Mouse (Mus musculus) myocyte (in vitro differentiated cells): ENCODE measurements around the gene Ppp1r17. TPM values are rescaled to one million over a fixed set of nuclear protein-coding genes. Genes with fewer than 3 reads are reported as not detected.

Experiments
- H3K27me3 ChIP-seq: one replicate; pipeline ENCODE4 v1.6.1; 2011; ENCODE audit not compliant: control insufficient read depth, insufficient read depth, insufficient read length
- H3K36me3 ChIP-seq: one replicate; pipeline ENCODE4 v1.6.1; 2011; ENCODE audit not compliant: control insufficient read depth, insufficient read depth
- H3K4me2 ChIP-seq: one replicate; pipeline ENCODE4 v1.6.1; 2011; ENCODE audit warnings: low read depth, control low read depth
- H3K4me3 ChIP-seq: one replicate; pipeline ENCODE4 v1.5.1; 2011; ENCODE audit warnings: mild to moderate bottlenecking, control low read depth, moderate library complexity
- H3K79me2 ChIP-seq: one replicate; pipeline ENCODE4 v1.6.1; 2011; ENCODE audit not compliant: control insufficient read depth, insufficient read depth
- H3ac ChIP-seq: one replicate; pipeline ENCODE4 v1.6.1; 2011; ENCODE audit not compliant: control insufficient read depth, insufficient read length
- CEBPB ChIP-seq: IDR thresholded peaks from 2 replicates; pipeline ENCODE4 v1.6.1; 2011; ENCODE audit warnings: mild to moderate bottlenecking, moderate library complexity; ENCODE audit not compliant: poor library complexity, insufficient read depth, severe bottlenecking
- E2F4 ChIP-seq: IDR thresholded peaks from one replicate; pipeline ENCODE4 v1.6.1; 2011; ENCODE audit warnings: mild to moderate bottlenecking, control low read depth, moderate library complexity; ENCODE audit not compliant: insufficient read depth
- MAX ChIP-seq: IDR thresholded peaks from one replicate; pipeline ENCODE4 v1.6.1; 2011; ENCODE audit warnings: low read depth, mild to moderate bottlenecking, control low read depth
- MYOD1 ChIP-seq, 3 experiments: IDR thresholded peaks; one replicate each; pipeline ENCODE4 v1.6.1; 2011; ENCODE audit warnings: control low read depth in 2 of 3, low read depth in 2 of 3, mild to moderate bottlenecking in 2 of 3, moderate library complexity in 1 of 3; ENCODE audit not compliant: insufficient read length in 2 of 3, control insufficient read depth in 1 of 3
- MYOG ChIP-seq, 3 experiments: IDR thresholded peaks; one replicate each; pipeline ENCODE4 v1.6.1; 2011; ENCODE audit warnings: control low read depth in 2 of 3, low read depth in 2 of 3, mild to moderate bottlenecking in 2 of 3; ENCODE audit not compliant: insufficient read length in 2 of 3, control insufficient read depth in 1 of 3, insufficient read depth in 1 of 3
- POLR2A ChIP-seq: IDR thresholded peaks from one replicate; pipeline ENCODE4 v1.6.1; 2011; ENCODE audit warnings: low read depth, mild to moderate bottlenecking, control low read depth, moderate library complexity; ENCODE audit not compliant: insufficient read length
- POLR2AphosphoS2 ChIP-seq: IDR thresholded peaks from one replicate; pipeline ENCODE4 v1.6.1; 2011; ENCODE audit warnings: low read depth, control low read depth; ENCODE audit not compliant: insufficient read length
- REST ChIP-seq: IDR thresholded peaks from one replicate; pipeline ENCODE4 v1.6.1; 2011; ENCODE audit warnings: mild to moderate bottlenecking, control low read depth, moderate library complexity; ENCODE audit not compliant: insufficient read depth, insufficient read length
- SRF ChIP-seq: IDR thresholded peaks from one replicate; pipeline ENCODE4 v1.6.1; 2011; ENCODE audit warnings: low read depth; ENCODE audit not compliant: control insufficient read depth, insufficient read length
- TCF12 ChIP-seq: IDR thresholded peaks from one replicate; pipeline ENCODE4 v1.6.1; 2011; ENCODE audit warnings: mild to moderate bottlenecking, control low read depth; ENCODE audit not compliant: poor library complexity, insufficient read depth, severe bottlenecking
- TCF3 ChIP-seq: IDR thresholded peaks from one replicate; pipeline ENCODE4 v1.6.1; 2011; ENCODE audit warnings: low read depth, control low read depth; ENCODE audit not compliant: insufficient read length
- USF1 ChIP-seq: IDR thresholded peaks from one replicate; pipeline ENCODE4 v1.6.1; 2011; ENCODE audit warnings: low read depth, mild to moderate bottlenecking, control low read depth, moderate library complexity
- polyA plus RNA-seq: library from polyadenylated mRNA; unstranded; fragments of >200 nt; fragmentation: generic; extraction: Trizol; gene quantifications from one replicate; pipeline ENCODE4 v1.2.1, GENCODE M21; 2012; ENCODE audit warnings: missing spikeins

Gene Ppp1r17
- polyA plus RNA-seq, 1 experiment: not detected

DNA sequence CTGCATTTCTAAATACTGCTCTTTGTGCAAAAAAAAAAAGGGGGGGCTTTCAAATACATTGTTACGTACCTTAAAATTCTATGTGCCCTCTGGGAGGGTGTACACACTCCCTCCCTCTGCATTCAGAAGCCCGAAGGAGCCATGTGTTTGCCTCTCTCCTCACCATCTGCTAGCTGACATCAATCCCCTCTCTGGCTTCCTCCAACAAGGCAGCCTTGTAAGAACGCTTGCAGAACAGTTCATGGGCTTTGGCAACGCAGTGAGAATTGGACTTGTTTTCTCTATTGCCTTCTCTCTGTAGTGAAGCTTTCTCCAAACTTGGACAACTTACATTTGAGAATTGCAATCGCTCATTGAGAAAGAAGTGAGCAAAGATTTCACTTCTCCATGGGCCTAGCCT, 4.9 kb upstream of the Ppp1r17 start:
- Histone ChIP-seq H3K79me2 (no peaks in the 10 kb centered on the region), H3K27me3 (no peaks in the 10 kb centered on the region), H3K4me2 (no peak overlapping the region), H3ac (no peak overlapping the region), H3K36me3 (no peaks in the 10 kb centered on the region), H3K4me3 (no peak overlapping the region)
- TF ChIP-seq SRF (no peak), USF1 (no peak)

DNA sequence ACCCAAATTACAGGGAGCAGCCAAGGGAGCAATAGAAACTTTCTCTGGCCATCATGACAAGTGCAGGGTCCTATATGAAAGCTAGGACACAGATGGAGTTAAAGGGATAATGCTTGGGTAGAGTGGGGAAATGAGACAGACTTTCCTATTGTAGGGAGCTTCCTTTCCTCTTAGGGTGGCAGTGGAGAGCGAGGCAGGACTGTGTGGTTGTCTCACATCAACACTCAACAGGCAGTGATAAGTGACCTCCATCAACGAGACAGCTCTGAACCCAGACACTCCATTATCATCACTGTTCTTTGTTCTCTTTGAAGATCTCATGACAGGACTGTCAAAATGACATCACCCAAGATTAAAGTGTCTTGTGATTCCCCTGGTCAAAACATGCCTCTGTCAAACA, 2.3 kb downstream of the Ppp1r17 start:
- no peaks in the 10 kb centered on the region for H3K36me3 ChIP-seq
- no peak overlapping the region for H3K4me3 ChIP-seq
- no peaks in the 10 kb centered on the region for H3K27me3 ChIP-seq
- TF ChIP-seq MYOD1 (IDR thresholded peaks at IDR 0.05; ENCODE audit: control insufficient read depth in 1 of 3, insufficient read length in 2 of 3, low read depth in 2 of 3) (no peak), TCF12 (no peak), MAX (no peak), POLR2AphosphoS2 (no peak), SRF (no peak), REST (no peak), E2F4 (no peak), TCF3 (no peak), CEBPB (no peak)
- H3K79me2 ChIP-seq: no peaks in the 10 kb centered on the region
- no peak overlapping the region for H3ac ChIP-seq
- H3K4me2 ChIP-seq: no peak overlapping the region

DNA sequence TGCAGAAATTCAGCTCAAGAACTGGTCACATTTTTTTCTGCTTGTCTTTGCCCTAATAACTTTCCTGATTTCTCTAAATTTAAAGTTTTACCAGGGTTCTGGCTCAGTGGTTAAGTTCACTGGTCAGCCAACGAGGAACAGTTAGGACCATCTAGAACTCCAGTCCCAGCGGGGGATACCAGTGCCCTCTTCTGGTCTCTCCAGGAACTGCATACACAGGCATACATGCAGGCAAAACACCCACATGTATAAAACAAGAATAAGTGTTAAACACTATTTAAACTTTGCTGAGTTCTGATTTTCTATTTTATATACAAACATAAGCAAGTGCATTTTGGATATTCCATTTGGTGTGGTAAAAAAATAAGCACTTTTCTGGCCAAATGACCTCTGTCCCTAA, 8.2 kb downstream of the Ppp1r17 start:
- H3K4me2 ChIP-seq: no peak overlapping the region
- H3K36me3 ChIP-seq: no peaks in the 10 kb centered on the region
- no peak overlapping the region for H3K4me3 ChIP-seq
- H3K27me3 ChIP-seq: no peaks in the 10 kb centered on the region
- H3ac ChIP-seq: no peak overlapping the region
- no peaks in the 10 kb centered on the region for H3K79me2 ChIP-seq
- TF ChIP-seq TCF3: no peak
- TF ChIP-seq CEBPB: no peak
- no peak for TF ChIP-seq MYOD1 (IDR thresholded peaks at IDR 0.05; ENCODE audit: control insufficient read depth in 1 of 3, insufficient read length in 2 of 3, low read depth in 2 of 3)
- TF ChIP-seq E2F4: no peak
- no peak for TF ChIP-seq REST
- TF ChIP-seq TCF12: no peak
- no peak for TF ChIP-seq POLR2AphosphoS2
- TF ChIP-seq MAX: no peak
- TF ChIP-seq SRF: no peak
- no peak for TF ChIP-seq MYOG (IDR thresholded peaks at IDR 0.05; ENCODE audit: control insufficient read depth in 1 of 3, insufficient read depth in 1 of 3, insufficient read length in 2 of 3, low read depth in 2 of 3)
- no peak for TF ChIP-seq POLR2A
- no peak for TF ChIP-seq USF1

DNA sequence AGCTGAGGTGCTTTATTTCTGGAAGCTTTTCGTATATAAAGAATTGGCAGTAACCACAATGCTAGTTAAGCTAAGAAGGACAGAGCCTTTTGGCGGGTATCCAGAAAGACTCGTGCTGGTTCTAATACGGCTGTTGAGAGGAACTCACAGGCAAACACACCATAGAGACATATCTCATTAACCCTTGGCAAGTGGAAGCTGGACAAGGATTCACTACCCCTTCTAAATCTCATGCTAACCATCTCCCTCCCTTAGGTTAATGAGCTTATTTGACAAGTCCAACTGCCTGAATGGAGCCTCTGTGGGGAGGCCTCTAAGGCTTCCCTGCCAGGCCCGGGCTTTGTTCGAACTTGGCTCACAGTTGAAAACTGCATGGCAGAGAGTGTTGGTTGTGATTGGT, 10.0 kb downstream of the Ppp1r17 start:
- TF ChIP-seq E2F4 (no peak), MYOG (IDR thresholded peaks at IDR 0.05; ENCODE audit: control insufficient read depth in 1 of 3, insufficient read depth in 1 of 3, insufficient read length in 2 of 3, low read depth in 2 of 3) (no peak), REST (no peak), SRF (no peak), USF1 (no peak), MYOD1 (IDR thresholded peaks at IDR 0.05; ENCODE audit: control insufficient read depth in 1 of 3, insufficient read length in 2 of 3, low read depth in 2 of 3) (no peak), TCF12 (no peak), TCF3 (no peak), POLR2A (no peak), MAX (no peak), POLR2AphosphoS2 (no peak), CEBPB (no peak)
- Histone ChIP-seq H3K4me2 (no peak overlapping the region), H3ac (no peak overlapping the region), H3K4me3 (no peak overlapping the region), H3K27me3 (no peaks in the 10 kb centered on the region), H3K79me2 (no peaks in the 10 kb centered on the region), H3K36me3 (no peaks in the 10 kb centered on the region)

DNA sequence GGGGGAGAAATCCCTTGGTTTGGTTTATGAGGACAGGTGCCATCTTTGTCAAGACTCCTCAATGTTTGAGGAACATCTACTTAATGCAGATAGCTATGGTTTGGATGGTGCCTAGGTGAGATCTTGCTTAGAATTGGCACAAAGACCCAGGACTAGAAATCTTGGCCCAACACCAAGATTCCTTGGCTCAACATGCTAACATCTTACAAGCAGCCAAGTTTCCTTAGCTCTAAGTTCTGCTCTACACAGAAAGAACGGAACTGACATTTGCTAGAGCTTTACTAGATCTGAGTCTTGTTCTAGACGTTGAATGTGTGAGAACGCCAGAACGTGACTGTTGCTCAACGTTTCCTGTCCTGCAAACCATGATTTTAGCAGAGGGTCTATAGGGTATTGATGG, 10.7 kb downstream of the Ppp1r17 start:
- TF ChIP-seq E2F4: no peak
- Histone ChIP-seq H3K27me3 (no peaks in the 10 kb centered on the region), H3ac (no peak overlapping the region), H3K4me2 (no peak overlapping the region), H3K36me3 (no peaks in the 10 kb centered on the region), H3K79me2 (no peaks in the 10 kb centered on the region), H3K4me3 (no peak overlapping the region)
